Mouse (Mus musculus) stomach, embryonic 16.5 days (tissue): ENCODE measurements at regions not wholly inside any gene's neighbourhood (a gene's known extent, or its start where the extent isn't known, plus 50 kb on each side); places are given as distances from the start of the nearest gene placed in this dataset.

ENCODE experiments used
- ATAC-seq: fragments of 200-750 bp; cut with Nextera tagmentation; 2 replicates; pipeline ENCODE4 v1.8.0; 2017; ENCODE audit warnings: moderate number of reproducible peaks, moderate TSS enrichment; ENCODE audit not compliant: insufficient read depth, low FRiP score
- H3K27ac ChIP-seq: fragments of 300-500 bp; sonication (generic); 2 replicates; pipeline ENCODE4 v1.5.1; 2014; ENCODE audit warnings: low read length
- H3K27me3 ChIP-seq: fragments of 300-500 bp; sonication (generic); 2 replicates; pipeline ENCODE4 v1.6.1; 2014; ENCODE audit warnings: low read length, control low read depth, mixed read lengths; ENCODE audit not compliant: control insufficient read depth, insufficient read depth
- H3K36me3 ChIP-seq: fragments of 300-500 bp; sonication (generic); 2 replicates; pipeline ENCODE4 v1.6.1; 2014; ENCODE audit warnings: low read length; ENCODE audit not compliant: control insufficient read depth, insufficient read depth
- H3K4me1 ChIP-seq: fragments of 300-500 bp; sonication (generic); 2 replicates; pipeline ENCODE4 v1.6.1; 2014; ENCODE audit warnings: low read length, control low read depth, mixed read lengths; ENCODE audit not compliant: control insufficient read depth, insufficient read depth
- H3K4me2 ChIP-seq: fragments of 300-500 bp; sonication (generic); 2 replicates; pipeline ENCODE4 v1.6.1; 2014; ENCODE audit warnings: low read depth, low read length, mixed read lengths
- H3K4me3 ChIP-seq: fragments of 300-500 bp; sonication (generic); replicated peaks from 2 replicates; pipeline ENCODE4 v1.5.1; 2014; ENCODE audit warnings: mild to moderate bottlenecking, low read length
- H3K9ac ChIP-seq: fragments of 300-500 bp; sonication (generic); 2 replicates; pipeline ENCODE4 v1.6.1; 2014; ENCODE audit warnings: low read length
- H3K9me3 ChIP-seq: fragments of 300-500 bp; sonication (generic); replicated peaks from 2 replicates; pipeline ENCODE4 v1.6.1; 2016; ENCODE audit warnings: low read length, control low read depth; ENCODE audit not compliant: control insufficient read depth
- WGBS: fragments of 180-500 bp; shearing (Covaris S2); extraction: QIAGEN DNeasy Blood & Tissue Kit; methylation state at CpG from one replicate; pipeline ENCODE4 v1.1.7; 2014; 5-methylcytosine and 5-hydroxymethylcytosine counted together

- H3K4me1 ChIP-seq: no peaks in the 10 kb centered on the region
- no peaks in the 10 kb centered on the region for H3K27me3 ChIP-seq
- no peak for ATAC-seq
- WGBS: 56% methylated on average over 2 of the region's 2 CpGs
- no peak overlapping the region for H3K9ac ChIP-seq
- no peaks in the 10 kb centered on the region for H3K9me3 ChIP-seq
- H3K4me3 ChIP-seq: no peak overlapping the region
- no peaks in the 10 kb centered on the region for H3K36me3 ChIP-seq
- no peak overlapping the region for H3K27ac ChIP-seq
- H3K4me2 ChIP-seq: no peak overlapping the region
Measured at GRCm38 (mm10) chr7:36352761-36353160, 345.2 kb upstream of the Tshz3 start.

DNA sequence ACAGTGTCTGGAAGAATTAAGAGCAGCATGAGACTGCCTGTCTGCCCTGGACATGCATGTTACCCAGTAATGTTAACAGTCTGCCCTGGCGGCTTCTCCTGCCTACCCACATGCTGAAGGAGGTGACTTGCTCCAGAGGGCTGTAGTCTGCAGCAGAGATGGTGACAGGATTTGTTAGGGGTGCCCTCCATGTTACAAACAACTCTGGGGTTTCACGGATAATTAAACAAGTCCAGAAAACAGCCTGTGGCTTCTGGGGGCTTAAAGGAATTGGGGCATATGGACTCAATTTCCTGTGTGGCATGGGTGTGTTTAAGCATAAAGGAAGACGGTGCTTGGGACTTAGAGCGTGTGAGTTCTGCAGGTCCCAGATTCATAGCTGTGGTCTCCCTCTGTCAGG lies 347.3 kb upstream of the Tshz3 start:
- WGBS: 69% methylated on average over 4 of the region's 4 CpGs

GRCm38 (mm10) chr7:36348195-36348594 lies 349.7 kb upstream of the Tshz3 start:
- no peak overlapping the region for H3K4me2 ChIP-seq
- no peak for ATAC-seq
- 43% methylated on average over 8 of the region's 8 CpGs for WGBS
- no peaks in the 10 kb centered on the region for H3K27me3 ChIP-seq
- H3K27ac ChIP-seq: no peak overlapping the region
- no peak overlapping the region for H3K9ac ChIP-seq
- H3K4me1 ChIP-seq: no peaks in the 10 kb centered on the region
- no peaks in the 10 kb centered on the region for H3K36me3 ChIP-seq
- no peaks in the 10 kb centered on the region for H3K9me3 ChIP-seq
- H3K4me3 ChIP-seq: no peak overlapping the region

More for the DNA sequence above, 347.3 kb upstream of the Tshz3 start:
- ATAC-seq: no peak
- Histone ChIP-seq H3K27ac (no peak overlapping the region), H3K36me3 (no peaks in the 10 kb centered on the region), H3K9ac (no peak overlapping the region), H3K27me3 (no peaks in the 10 kb centered on the region), H3K4me2 (no peak overlapping the region), H3K9me3 (no peaks in the 10 kb centered on the region), H3K4me1 (no peaks in the 10 kb centered on the region), H3K4me3 (no peak overlapping the region)

- 89% methylated on average over 5 of the region's 5 CpGs for WGBS
- no peak for ATAC-seq
- H3K36me3 ChIP-seq: no peaks in the 10 kb centered on the region
- H3K27me3 ChIP-seq: no peaks in the 10 kb centered on the region
- H3K4me1 ChIP-seq: peaks cover 10% of the 10 kb centered on the region; the same call in 1 of the 2 replicates
- H3K27ac ChIP-seq: no peak overlapping the region
- H3K4me3 ChIP-seq: no peak overlapping the region
- no peak overlapping the region for H3K9ac ChIP-seq
- no peak overlapping the region for H3K4me2 ChIP-seq
- H3K9me3 ChIP-seq: no peaks in the 10 kb centered on the region
Measured at GRCm38 (mm10) chr7:36334857-36335256, 363.1 kb upstream of the Tshz3 start.

DNA sequence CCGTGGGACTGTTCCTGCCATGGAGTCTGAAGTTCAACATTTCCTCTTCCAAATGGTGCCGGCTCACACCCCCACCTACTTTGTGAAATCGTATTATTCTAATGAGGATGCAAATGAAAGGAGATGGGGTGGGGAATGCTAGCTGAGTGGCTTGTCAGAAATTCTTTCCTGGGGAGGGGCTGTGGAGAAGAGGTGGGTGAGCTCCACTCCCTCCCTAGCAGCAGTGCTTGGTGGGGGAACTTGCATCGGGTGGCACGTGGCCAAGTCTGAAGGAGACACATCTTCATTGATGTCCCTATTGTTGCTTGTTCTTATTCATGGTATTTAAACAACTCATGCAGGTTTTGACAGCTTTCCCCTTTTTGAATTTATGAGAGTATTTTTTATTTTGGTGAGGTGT lies 363.8 kb upstream of the Tshz3 start:
- no peak overlapping the region for H3K9ac ChIP-seq
- H3K4me2 ChIP-seq: no peak overlapping the region
- no peaks in the 10 kb centered on the region for H3K36me3 ChIP-seq
- no peaks in the 10 kb centered on the region for H3K9me3 ChIP-seq
- no peak overlapping the region for H3K4me3 ChIP-seq
- no peaks in the 10 kb centered on the region for H3K27me3 ChIP-seq
- H3K27ac ChIP-seq: no peak overlapping the region
- 26% methylated on average over 5 of the region's 5 CpGs for WGBS
- H3K4me1 ChIP-seq: peaks cover 10% of the 10 kb centered on the region; the same call in 1 of the 2 replicates
- ATAC-seq: no peak

GRCm38 (mm10) chr7:36332633-36333032 lies 365.3 kb upstream of the Tshz3 start:
- Histone ChIP-seq H3K4me2 (no peak overlapping the region), H3K9me3 (no peaks in the 10 kb centered on the region), H3K9ac (no peak overlapping the region), H3K27me3 (no peaks in the 10 kb centered on the region), H3K27ac (no peak overlapping the region), H3K4me1 (peaks cover 10% of the 10 kb centered on the region; the same call in 1 of the 2 replicates), H3K4me3 (no peak overlapping the region), H3K36me3 (no peaks in the 10 kb centered on the region)
- ATAC-seq: no peak
- 70% methylated on average over 7 of the region's 7 CpGs for WGBS

DNA sequence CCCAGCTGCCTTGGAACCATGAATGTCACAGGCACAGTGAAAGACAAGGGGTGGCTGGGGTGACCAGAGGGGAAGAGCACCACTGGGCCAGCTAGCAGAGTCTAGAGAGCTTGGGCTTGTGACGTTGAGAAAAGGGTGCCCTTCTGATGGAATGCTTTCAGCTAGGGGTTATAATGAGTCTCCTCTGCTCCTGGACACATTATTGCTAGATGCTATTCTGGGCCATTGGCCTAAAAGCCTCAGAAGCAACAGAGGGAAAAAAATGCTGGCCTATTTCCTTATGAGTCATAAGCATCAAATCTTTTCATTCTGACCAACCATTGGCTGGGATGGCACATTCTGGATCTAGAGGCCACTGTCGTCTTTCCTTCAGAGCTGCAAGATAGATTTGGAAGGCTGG lies 369.8 kb upstream of the Tshz3 start:
- Histone ChIP-seq H3K9ac (no peak overlapping the region), H3K4me2 (no peak overlapping the region), H3K9me3 (0 out of 2 replicates have a peak, but pooled peaks cover 3% of the 10 kb centered on the region), H3K27me3 (no peaks in the 10 kb centered on the region), H3K4me3 (no peak overlapping the region), H3K4me1 (peaks cover 4% of the 10 kb centered on the region; the same call in 1 of the 2 replicates), H3K36me3 (no peaks in the 10 kb centered on the region), H3K27ac (no peak overlapping the region)
- no peak for ATAC-seq
- WGBS: 87% methylated on average over 2 of the region's 2 CpGs

GRCm38 (mm10) chr7:36324035-36324434 lies 373.9 kb upstream of the Tshz3 start:
- Histone ChIP-seq H3K27me3 (no peaks in the 10 kb centered on the region), H3K9ac (no peak overlapping the region), H3K4me2 (no peak overlapping the region), H3K9me3 (0 out of 2 replicates have a peak, but pooled peaks cover 6% of the 10 kb centered on the region), H3K36me3 (no peaks in the 10 kb centered on the region), H3K4me3 (no peak overlapping the region), H3K27ac (no peak overlapping the region), H3K4me1 (no peaks in the 10 kb centered on the region)
- ATAC-seq: no peak
- 51% methylated on average over 1 of the region's 1 CpGs for WGBS

DNA sequence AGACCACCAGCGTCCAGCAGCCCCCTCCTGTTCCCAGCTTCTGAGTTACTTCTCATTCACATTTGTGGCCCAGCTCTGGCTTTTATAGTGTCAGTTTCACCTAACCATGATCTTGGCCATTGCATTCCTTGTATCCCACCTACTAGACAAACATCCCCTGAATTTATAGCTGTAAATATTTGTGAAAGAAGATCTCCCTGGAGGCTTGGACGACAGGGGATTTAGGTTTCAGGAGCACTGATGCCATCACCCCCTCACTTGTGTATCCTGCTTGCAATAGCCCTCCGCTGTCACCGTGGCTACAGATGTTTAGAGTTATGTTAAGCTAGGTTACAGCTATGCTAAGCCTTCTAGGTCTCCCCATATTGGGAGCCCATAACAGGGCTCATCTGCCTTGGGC lies 375.7 kb upstream of the Tshz3 start:
- H3K9me3 ChIP-seq: 0 out of 2 replicates have a peak, but pooled peaks cover 6% of the 10 kb centered on the region
- H3K4me3 ChIP-seq: no peak overlapping the region
- no peak overlapping the region for H3K27ac ChIP-seq
- no peaks in the 10 kb centered on the region for H3K27me3 ChIP-seq
- peaks cover 8% of the 10 kb centered on the region for H3K4me1 ChIP-seq
- ATAC-seq: no peak
- H3K36me3 ChIP-seq: no peaks in the 10 kb centered on the region
- no peak overlapping the region for H3K4me2 ChIP-seq
- WGBS: 38% methylated on average over 4 of the region's 4 CpGs
- no peak overlapping the region for H3K9ac ChIP-seq
